Mouse (Mus musculus): ENCODE results near the gene Ptms.

- TF ChIP-seq POLR2A (IDR thresholded peaks at IDR 0.05; ENCODE audit: borderline replicate concordance, extremely low read depth, low read depth, low read length), result peak; percentile 36; the same call in 1 of the 2 replicates
- TF ChIP-seq CTCF (IDR thresholded peaks at IDR 0.05; ENCODE audit: insufficient read depth, low read length), result no peak
Observed at GRCm38 (mm10) chr6:124915160-124915941, 4.6 kb downstream of the Ptms start.
